Mouse (Mus musculus): ENCODE results near the gene Lgals4.

DNA sequence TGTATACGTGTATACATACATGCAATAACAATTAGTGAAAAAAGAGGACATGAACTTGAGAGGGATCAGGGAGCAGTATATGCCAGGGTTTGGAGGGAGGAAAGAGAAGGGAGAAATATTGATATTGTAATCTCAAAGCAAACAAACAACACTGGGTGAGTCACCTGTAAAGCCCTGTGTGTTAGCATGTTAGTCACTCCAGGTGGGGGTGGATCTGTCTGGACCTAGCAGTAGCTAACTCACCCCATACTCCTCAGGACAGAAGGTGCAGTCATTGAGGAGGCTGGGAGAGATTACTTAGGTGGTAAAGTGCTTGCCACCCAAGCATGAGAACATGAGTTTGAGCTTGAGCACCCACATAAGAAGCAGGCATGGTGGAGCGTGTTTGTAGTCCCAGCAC, 26.3 kb downstream of the Lgals4 start:
- TF ChIP-seq CTCF (IDR thresholded peaks at IDR 0.05; ENCODE audit: low read depth, low read length), result no peak
- TF ChIP-seq POLR2A (IDR thresholded peaks at IDR 0.05; ENCODE audit: extremely low read depth, insufficient read depth, low read length), result no peak

All from liver, adult 2 months (tissue).